Mouse (Mus musculus) inflammation-experienced regulatory T-cells (primary cell): ENCODE results near the gene Olfr418. TPM values are rescaled to one million over a fixed set of nuclear protein-coding genes. Genes with fewer than 3 reads are reported as not detected.

Experiments used
- polyA plus RNA-seq, 2 experiments: library from polyadenylated mRNA; unstranded; fragments of 100-300 nt; shearing (Covaris generic); gene quantifications; one replicate each; pipeline ENCODE4 v1.2.1; 2017

The Olfr418 gene
- under 1 TPM in 1 of 2 experiments, not detected in 1; 0.11 TPM for polyA plus RNA-seq

GRCm38 (mm10) chr1:173265701-173266100 lies at the start of gene Olfr418:
Gene Olfr418 (plus strand): TSS chr1:173266001.

GRCm38 (mm10) chr1:173227081-173227480 lies 38.7 kb upstream of the Olfr418 start, which contains the start of gene Fcer1a:
Gene Fcer1a (minus strand): TSS chr1:173227214.

DNA sequence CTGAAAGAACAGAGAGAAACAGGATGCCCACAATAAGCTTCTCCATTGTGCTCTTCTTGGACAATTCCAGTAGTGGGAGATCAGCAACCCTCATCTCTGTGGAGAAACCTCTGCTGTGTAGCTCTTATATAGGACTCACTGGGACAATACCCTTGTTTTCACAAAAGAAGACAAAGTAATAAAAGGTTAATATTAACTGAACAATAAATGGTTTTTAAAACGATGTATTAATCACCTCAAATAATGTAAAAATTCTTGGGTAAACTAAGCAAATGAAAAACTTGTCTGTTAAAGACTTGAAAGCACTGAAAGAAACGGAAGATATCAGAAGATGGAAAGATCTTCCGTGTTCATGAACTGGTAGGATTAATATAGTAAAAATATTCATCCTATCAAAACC lies 11.9 kb downstream of the Olfr418 start, which contains the start of gene Mptx2:
TSS of gene Mptx2 (minus strand) at position 101 of the 400 bp plus-strand sequence.

Other genes starting within 250 kb of the Olfr418 start
- under 1 TPM; 0.05 to 0.76 TPM for gene Olfr1408, start 128.6 kb upstream of the Olfr418 start, polyA plus RNA-seq
- gene Olfr1406, start 75.4 kb upstream of the Olfr418 start, polyA plus RNA-seq: 1 to 10 TPM in 1 of 2 experiments, under 1 TPM in 1; 0.12 to 4.6 TPM
- not detected for gene Olfr218, start 68.2 kb upstream of the Olfr418 start, polyA plus RNA-seq
- under 1 TPM; 0.34 to 0.39 TPM for gene Olfr1404, start 53.6 kb upstream of the Olfr418 start, polyA plus RNA-seq
- gene Fcer1a, start 38.8 kb upstream of the Olfr418 start, polyA plus RNA-seq: under 1 TPM in 1 of 2 experiments, not detected in 1; 0.66 TPM
- gene Mptx2, start 11.8 kb downstream of the Olfr418 start, polyA plus RNA-seq: not detected
- 1 to 10 TPM in 1 of 2 experiments, not detected in 1; 2.1 TPM for gene Ackr1, start 67.7 kb downstream of the Olfr418 start, polyA plus RNA-seq
- gene Aim2, start 84.9 kb downstream of the Olfr418 start, polyA plus RNA-seq: 10 to 100 TPM; 63.3 to 74.7 TPM
- under 1 TPM in 1 of 2 experiments, not detected in 1; 0.97 TPM for gene Cadm3, start 101.7 kb downstream of the Olfr418 start, polyA plus RNA-seq
- 100 to 1,000 TPM in 1 of 2 experiments, 10 to 100 TPM in 1; 94.6 to 123 TPM for gene Ifi206, start 225.0 kb downstream of the Olfr418 start, polyA plus RNA-seq